Mouse (Mus musculus) neutrophil, adult 5-6 weeks (primary cell): ENCODE measurements at regions not wholly inside any gene's neighbourhood (a gene's known extent, or its start where the extent isn't known, plus 50 kb on each side); places are given as distances from the start of the nearest gene placed in this dataset.

Experiments used
- ATAC-seq: fragments of 151-379, 151-347 bp; 2 replicates; pipeline ENCODE4 v1.8.0; 2017; ENCODE audit warnings: mild to moderate bottlenecking, moderate TSS enrichment; ENCODE audit not compliant: insufficient number of reproducible peaks, poor library complexity, low FRiP score, severe bottlenecking; ENCODE audit errors: extremely low read depth

GRCm38 (mm10) chr10:44755355-44755957 is 227.2 kb upstream of the Prdm1 start:
- no peak for ATAC-seq

GRCm38 (mm10) chr10:44754930-44755329 is 226.6 kb upstream of the Prdm1 start:
- ATAC-seq, result no peak

DNA sequence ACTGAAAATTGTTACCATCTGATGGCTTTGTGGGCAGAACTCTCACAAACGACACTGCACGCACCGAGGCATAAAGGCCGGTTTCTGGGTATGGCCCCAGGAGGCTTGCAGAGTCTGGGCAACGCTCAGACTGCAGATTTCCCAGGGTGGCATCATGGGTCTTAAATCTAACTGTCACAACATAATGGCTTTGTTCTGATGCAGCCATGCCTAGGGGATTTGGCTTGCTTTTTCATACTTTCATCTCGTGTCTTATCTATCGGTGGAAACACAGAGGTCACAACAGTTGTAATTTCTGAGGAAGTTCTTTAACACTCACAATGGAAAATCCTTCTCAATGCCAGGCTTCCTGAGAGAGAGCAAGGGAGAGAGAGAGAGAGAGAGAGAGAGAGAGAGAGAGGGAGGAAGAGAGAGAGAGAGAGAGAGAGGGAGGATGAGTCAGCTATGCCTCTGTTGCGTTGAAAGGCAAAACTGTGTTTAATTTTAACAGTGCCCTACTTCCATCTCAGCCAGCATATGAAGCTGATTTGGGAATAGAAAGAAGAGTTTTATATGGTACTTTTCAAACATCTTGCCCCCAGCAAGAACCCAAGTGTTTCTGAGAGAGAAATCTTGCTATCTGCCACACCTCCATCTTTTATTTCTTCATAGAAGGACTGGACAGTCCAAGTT is 224.6 kb upstream of the Prdm1 start:
- no peak for ATAC-seq

DNA sequence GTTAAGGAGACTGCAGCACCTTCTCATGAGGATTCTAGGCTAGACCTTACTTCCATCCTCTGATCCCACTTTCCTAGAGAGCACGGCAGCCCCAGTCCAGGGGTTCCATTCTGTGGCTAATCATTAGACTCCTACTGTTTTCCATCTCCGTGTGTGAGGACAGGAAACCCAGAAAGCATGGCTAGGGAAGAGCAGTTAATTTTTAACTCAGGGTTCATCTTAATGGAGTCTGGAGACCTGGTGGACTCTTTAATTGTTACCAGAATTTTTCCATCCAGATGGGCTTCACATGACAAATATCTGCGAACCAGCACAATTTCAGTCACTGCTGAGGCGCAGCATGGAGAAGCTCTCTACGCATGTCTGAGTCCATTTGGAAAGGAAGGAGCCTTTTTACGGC is 222.8 kb upstream of the Prdm1 start:
- no peak for ATAC-seq

- ATAC-seq, result no peak
Observed at GRCm38 (mm10) chr10:44749206-44749605, 220.9 kb upstream of the Prdm1 start.

- no peak for ATAC-seq
Observed at GRCm38 (mm10) chr10:44747419-44747818, 219.1 kb upstream of the Prdm1 start.

GRCm38 (mm10) chr10:44744221-44744620 is 215.9 kb upstream of the Prdm1 start:
- no peak for ATAC-seq

GRCm38 (mm10) chr10:44733641-44734040 is 205.3 kb upstream of the Prdm1 start:
- no peak for ATAC-seq

- no peak for ATAC-seq
Observed at GRCm38 (mm10) chr10:44730721-44731120, 202.4 kb upstream of the Prdm1 start.

DNA sequence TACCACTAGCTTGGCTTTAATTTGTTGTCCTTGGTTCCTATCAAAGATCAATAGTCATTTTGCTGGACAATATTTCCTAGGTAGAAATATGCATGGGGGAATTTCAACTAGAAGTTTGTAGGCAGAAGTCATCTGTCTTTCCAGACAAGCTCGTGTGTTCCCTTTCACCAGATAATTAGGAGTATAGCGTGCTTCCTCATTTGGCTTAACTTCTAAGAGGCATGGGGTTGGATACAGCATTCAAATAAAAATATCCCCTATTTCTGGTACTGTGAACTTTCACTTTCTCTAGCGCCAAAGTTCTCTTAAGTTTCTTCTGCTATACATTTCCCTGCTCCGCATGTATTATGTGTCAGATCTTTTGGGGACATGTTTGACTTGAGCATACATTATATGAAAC is 200.7 kb upstream of the Prdm1 start:
- ATAC-seq, result no peak

DNA sequence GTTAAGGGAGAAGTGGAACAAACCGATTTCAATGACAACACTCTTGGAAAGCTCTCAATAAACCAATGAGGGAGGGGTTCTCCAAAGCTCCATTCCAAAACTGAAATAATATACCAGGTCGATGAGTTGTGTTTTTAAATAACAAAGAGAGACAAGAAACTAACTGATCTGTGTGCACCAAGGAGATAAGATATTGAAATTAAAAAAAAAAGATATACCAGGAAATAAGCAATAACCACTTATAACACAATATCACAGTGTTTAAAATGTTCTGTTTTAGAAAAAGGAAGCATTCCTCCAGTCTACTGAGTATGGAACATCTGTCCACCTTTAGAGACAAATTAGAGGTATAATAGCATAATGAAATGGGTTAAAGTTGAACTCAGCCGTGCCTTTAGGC is 196.3 kb upstream of the Prdm1 start:
- ATAC-seq, result no peak

DNA sequence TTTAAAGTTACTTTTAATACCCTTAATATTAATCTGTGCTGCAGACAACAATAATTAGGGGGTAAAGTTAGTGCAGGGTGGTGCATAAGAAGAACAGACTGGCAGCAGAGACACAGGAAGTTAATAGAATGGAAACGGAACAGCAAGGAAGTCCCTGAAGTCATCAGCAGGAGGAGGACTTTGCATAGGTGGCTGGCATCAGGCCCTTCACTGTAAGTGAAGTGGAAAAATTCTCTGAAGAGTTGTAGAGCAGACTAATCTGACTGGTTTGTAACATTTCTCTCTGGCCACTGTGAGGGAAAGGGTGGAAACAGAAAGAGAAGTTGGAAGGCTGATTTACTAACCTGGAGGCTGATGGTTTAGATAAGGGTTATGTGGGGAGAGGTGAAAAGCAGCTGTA is 195.5 kb upstream of the Prdm1 start:
- no peak for ATAC-seq

DNA sequence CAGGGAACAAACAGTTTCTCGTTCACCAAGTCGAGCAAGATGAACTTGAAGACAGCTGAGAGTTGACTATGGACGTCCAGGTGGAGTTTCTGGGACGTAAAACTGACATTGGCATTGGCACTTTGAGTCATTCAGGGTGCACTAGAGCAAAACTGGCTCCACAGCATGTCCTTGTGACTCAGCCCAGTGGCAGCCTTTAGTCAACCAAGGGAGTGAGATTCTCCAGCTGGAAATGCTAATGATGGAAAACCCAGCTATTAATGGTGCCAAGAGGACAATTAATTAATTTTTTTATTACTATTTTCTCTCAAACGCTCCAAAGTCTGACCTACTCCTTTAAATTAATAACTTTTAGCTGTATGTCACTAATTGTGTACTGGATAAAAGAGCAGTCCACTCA is 195.0 kb upstream of the Prdm1 start:
- ATAC-seq, result no peak

DNA sequence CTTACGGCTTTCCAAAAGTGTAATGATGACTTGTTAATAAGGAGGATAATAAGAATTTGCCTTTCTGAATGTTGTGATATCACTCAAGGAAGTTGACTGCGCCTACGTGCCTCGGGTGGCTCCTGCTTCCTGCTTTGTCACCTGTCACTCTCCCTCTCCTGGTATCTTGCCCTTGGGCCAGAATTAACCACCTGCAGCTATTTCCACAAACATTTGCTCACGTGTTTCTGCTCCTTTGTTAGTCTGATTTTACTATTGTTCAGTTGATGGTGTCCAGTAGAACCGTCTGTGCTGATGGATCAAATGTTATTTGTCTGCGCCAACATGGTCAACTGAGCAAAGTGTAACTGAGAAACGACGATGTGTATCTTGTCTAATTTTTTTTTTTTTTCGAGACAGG is 193.4 kb upstream of the Prdm1 start:
- no peak for ATAC-seq

DNA sequence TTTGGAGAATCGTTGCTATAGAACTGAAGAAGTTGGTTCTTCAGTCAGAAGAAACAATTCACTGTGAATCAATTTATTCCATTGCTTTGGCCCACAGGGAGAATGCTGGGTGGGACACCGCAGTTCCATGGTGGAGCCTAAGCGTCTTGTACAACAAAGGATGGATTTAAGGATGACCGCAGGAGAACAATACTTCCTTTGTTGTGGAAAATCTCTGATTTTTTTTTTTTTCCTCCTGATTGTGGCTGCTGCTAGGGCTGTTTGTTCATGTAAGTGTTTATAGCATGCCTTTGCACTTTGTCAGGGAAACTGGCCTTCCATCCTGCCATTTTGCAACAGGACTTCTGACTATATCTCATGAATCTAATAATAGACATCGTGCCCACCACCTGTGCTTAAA is 188.3 kb upstream of the Prdm1 start:
- no peak for ATAC-seq

DNA sequence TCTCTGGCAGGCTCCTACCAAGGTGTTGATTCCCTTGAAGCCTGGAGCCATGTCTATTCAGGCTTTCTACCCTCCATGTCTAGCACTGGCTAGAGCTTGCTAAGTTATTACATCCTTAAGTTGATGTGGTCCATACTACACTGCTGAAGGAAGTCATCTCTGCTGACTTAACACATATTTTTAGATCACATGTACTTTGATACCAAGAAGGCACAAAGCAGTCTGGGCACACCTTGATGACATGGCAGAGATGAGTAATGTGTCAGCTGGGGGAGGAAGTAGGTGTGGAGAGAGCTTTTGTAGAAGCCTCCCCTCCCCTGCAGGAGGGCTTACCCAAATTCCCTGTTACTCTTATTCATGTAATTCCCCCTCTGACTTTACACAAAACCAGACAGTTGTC is 187.6 kb upstream of the Prdm1 start:
- ATAC-seq, result no peak

DNA sequence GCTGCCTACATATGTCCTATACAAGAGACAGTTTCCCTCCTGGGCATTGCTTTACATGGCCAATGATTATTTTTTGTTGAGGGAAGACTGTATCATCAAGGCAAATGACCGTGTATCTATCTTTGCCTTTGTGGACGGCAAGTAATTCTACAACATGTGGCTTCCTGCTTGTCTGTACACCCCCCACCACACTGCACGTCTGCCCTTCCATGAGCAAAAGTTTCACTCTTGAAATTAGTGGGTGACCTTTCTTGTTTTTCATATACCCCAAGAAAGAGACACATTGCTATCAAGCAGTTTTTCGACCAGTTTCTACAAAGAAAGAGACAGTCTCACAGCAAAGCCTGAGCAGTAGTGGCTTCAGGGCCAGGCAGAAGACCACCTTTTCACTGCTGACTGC is 180.5 kb upstream of the Prdm1 start:
- no peak for ATAC-seq

GRCm38 (mm10) chr10:44704143-44704542 is 175.8 kb upstream of the Prdm1 start:
- no peak for ATAC-seq

GRCm38 (mm10) chr10:44702108-44702507 is 173.8 kb upstream of the Prdm1 start:
- peak; percentile 91 for ATAC-seq

GRCm38 (mm10) chr10:44699988-44700537 is 171.8 kb upstream of the Prdm1 start:
- no peak for ATAC-seq

- no peak for ATAC-seq
Observed at GRCm38 (mm10) chr10:44697966-44698365, 169.7 kb upstream of the Prdm1 start.
